ENCODE assay signal across 9 mouse cellular contexts in the genomic region with DNA sequence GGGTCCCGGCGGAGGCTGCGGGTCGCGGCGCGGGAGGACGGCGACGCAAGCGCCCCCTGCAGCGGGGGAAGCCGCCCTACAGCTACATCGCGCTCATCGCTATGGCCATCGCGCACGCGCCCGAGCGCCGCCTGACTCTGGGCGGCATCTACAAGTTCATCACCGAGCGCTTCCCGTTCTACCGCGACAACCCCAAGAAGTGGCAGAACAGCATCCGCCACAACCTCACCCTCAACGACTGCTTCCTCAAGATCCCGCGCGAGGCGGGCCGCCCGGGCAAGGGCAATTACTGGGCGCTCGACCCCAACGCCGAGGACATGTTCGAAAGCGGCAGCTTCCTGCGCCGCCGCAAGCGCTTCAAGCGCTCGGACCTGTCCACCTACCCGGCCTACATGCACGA. TPM values are rescaled to one million over a fixed set of nuclear protein-coding genes. Genes with fewer than 3 reads are reported as not detected.
DNase-seq lines count a peak whose midpoint lies in the region; ATAC-seq lines count a peak whose summit lies in the region.
"Had no signal": no experiment of that assay in that cellular context is flagged by ENCODE, and none has a peak within 500 bp of the region (broad histone marks: within the 10 kb centered on the region; RNA-seq: fewer than 3 reads in every experiment).

No protein-coding gene starts in this region.

- H3K9me3 ChIP-seq in heart, embryonic 10.5 days: no peaks in the 10 kb centered on the region
- H3K9me3 ChIP-seq in neural tube, embryonic 11.5 days (ENCODE audit: control insufficient read depth, low read length): no peaks in the 10 kb centered on the region

- H3K27ac ChIP-seq in heart, embryonic 10.5 days: no peak overlapping the region; the same call in 1 of the 2 replicates
- H3K27ac ChIP-seq in brown adipose tissue, adult 24 weeks (replicated peaks; ENCODE audit: low read depth, low read length): no peak overlapping the region
- no peak overlapping the region for H3K27ac ChIP-seq in neural tube, embryonic 11.5 days (ENCODE audit: low read depth, low read length)

- H3K27me3 ChIP-seq in heart, embryonic 10.5 days (ENCODE audit: insufficient read depth, poor library complexity, severe bottlenecking): peaks cover 100% of the 10 kb centered on the region
- H3K27me3 ChIP-seq in neural tube, embryonic 11.5 days (ENCODE audit: control insufficient read depth, insufficient read depth, low read length): peaks cover 98% of the 10 kb centered on the region

- H3K36me3 ChIP-seq in heart, embryonic 10.5 days: no peaks in the 10 kb centered on the region
- H3K36me3 ChIP-seq in neural tube, embryonic 11.5 days (ENCODE audit: control insufficient read depth, insufficient read depth, low read length): no peaks in the 10 kb centered on the region

- H3K4me1 ChIP-seq in heart, embryonic 10.5 days: peaks cover 26% of the 10 kb centered on the region
- H3K4me1 ChIP-seq in brown adipose tissue, adult 24 weeks (ENCODE audit: control insufficient read depth, insufficient read depth, insufficient read length, low read length): no peaks in the 10 kb centered on the region
- no peaks in the 10 kb centered on the region for H3K4me1 ChIP-seq in neural tube, embryonic 11.5 days (ENCODE audit: control insufficient read depth, insufficient read depth, low read length)

- DNase-seq in heart, embryonic 10.5 days (ENCODE audit: low spot score): no peak
- no peak for DNase-seq in heart, adult 8-10 months (ENCODE audit: low spot score)
- peak; percentile 21 for DNase-seq in heart, postnatal 4 days
- DNase-seq in liver: peak; percentile 14
- DNase-seq in neural tube, embryonic 11.5 days (ENCODE audit: low spot score): peak; percentile 68
- DNase-seq in right cerebral cortex, postnatal 10 days (ENCODE audit: low spot score in 2 of 2): no peak
- DNase-seq in gastrocnemius, adult 18-20 months (ENCODE audit: low spot score): no peak

- no peak for ATAC-seq in neural tube, embryonic 11.5 days (ENCODE audit: insufficient read depth, low FRiP score, low TSS enrichment)

- WGBS in heart, embryonic 10.5 days: under 1% methylated on average over 51 of the region's 51 CpGs
- 0% methylated on average over 46 of the region's 51 CpGs for WGBS in neural tube, embryonic 11.5 days

- peak overlapping the region; percentile 36 for H3K4me2 ChIP-seq in neural tube, embryonic 11.5 days (ENCODE audit: low read depth)

- no peak overlapping the region for H3K9ac ChIP-seq in neural tube, embryonic 11.5 days (ENCODE audit: low read length)

- peak overlapping the region; percentile 54 for H3K4me3 ChIP-seq in heart, embryonic 10.5 days
- H3K4me3 ChIP-seq in brown adipose tissue, adult 24 weeks (ENCODE audit: insufficient read depth, low read depth, low read length): peak overlapping the region; percentile 43; the same call in 1 of the 2 replicates
- peak overlapping the region; percentile 28 for H3K4me3 ChIP-seq in neural tube, embryonic 11.5 days (ENCODE audit: low read depth, low read length)

RNA-seq across cellular contexts. Expression of gene Foxe1, which starts 0.9 kb away (rescaled TPM):
- polyA plus RNA-seq in heart, embryonic 10.5 days (2016; fragmentation: Nextera tagmentation; extraction: Ambion mirVana): 0.23 and 1.6 TPM in 2 replicates
- not detected for total RNA-seq in heart, adult 8-10 months (2022)
- polyA plus RNA-seq in brown adipose tissue, adult 24 weeks (2012; ENCODE audit: insufficient read depth, insufficient read length, missing spikeins): not detected in 2 replicates
- total RNA-seq in heart, postnatal 4 days (2021): under 1 TPM in 1 of 2 experiments, not detected in 1; 0.14 TPM
- polyA plus RNA-seq in neural tube, embryonic 11.5 days (2014; fragmentation: Nextera tagmentation; extraction: Ambion mirVana): not detected in 2 replicates
- not detected for total RNA-seq in gastrocnemius, adult 18-20 months (2021)
- polyA plus RNA-seq: gonadal fat pad, adult 2 months had no signal

RNA-seq across cellular contexts. Expression of gene Trmo, which starts 44.9 kb away (rescaled TPM):
- polyA plus RNA-seq in heart, embryonic 10.5 days (2016; fragmentation: Nextera tagmentation; extraction: Ambion mirVana): 10.3 and 11.6 TPM in 2 replicates
- 1 to 10 TPM; 2.1 to 3.7 (median 3.2) TPM for total RNA-seq in heart, adult 8-10 months (2022)
- 1.5 and 1.7 TPM in 2 replicates for polyA plus RNA-seq in brown adipose tissue, adult 24 weeks (2012; ENCODE audit: insufficient read depth, insufficient read length, missing spikeins)
- total RNA-seq in heart, postnatal 4 days (2021): 1 to 10 TPM; 3.8 to 5.4 TPM
- polyA plus RNA-seq in neural tube, embryonic 11.5 days (2014; fragmentation: Nextera tagmentation; extraction: Ambion mirVana): 10.5 TPM in 2 replicates
- total RNA-seq in gastrocnemius, adult 18-20 months (2021): 1 to 10 TPM; 2.6 to 3.1 TPM

Comparison
In these comparisons a context has a peak if more than half of its experiments do, and no peak if none do; other contexts are left out.
1. DNase-seq: peak in heart, postnatal 4 days (single experiment), liver (single experiment) and neural tube, embryonic 11.5 days (single experiment); none in heart, embryonic 10.5 days (single experiment), heart, adult 8-10 months (single experiment), right cerebral cortex, postnatal 10 days (0 of 2) and gastrocnemius, adult 18-20 months (single experiment).
2. Peak in every context shown above with its lines, with median percentiles within 50 percentile points of each other: H3K4me3 ChIP-seq.